Mouse (Mus musculus) heart, embryonic 10.5 days (tissue): ENCODE results near the gene Osbpl7. TPM values are rescaled to one million over a fixed set of nuclear protein-coding genes. Genes with fewer than 3 reads are reported as not detected.
A peak's percentile ranks its signal among the peaks of the same experiment; 100 is the strongest.

Source experiments
- DNase-seq: peaks from one replicate; pipeline ENCODE4 v3.0.0-alpha.2; 2017; ENCODE audit warnings: low spot score
- H3K27ac ChIP-seq: fragments of 300-500 bp; sonication (generic); 2 replicates; pipeline ENCODE4 v1.5.1; 2016; ENCODE audit warnings: mild to moderate bottlenecking
- H3K27me3 ChIP-seq: fragments of 300-500 bp; sonication (generic); 2 replicates; pipeline ENCODE4 v1.6.1; 2016; ENCODE audit warnings: mild to moderate bottlenecking; ENCODE audit not compliant: poor library complexity, insufficient read depth, severe bottlenecking
- H3K36me3 ChIP-seq: fragments of 300-500 bp; sonication (generic); 2 replicates; pipeline ENCODE4 v1.6.1; 2016; ENCODE audit warnings: mild to moderate bottlenecking, moderate library complexity
- H3K4me1 ChIP-seq: fragments of 300-500 bp; sonication (generic); 2 replicates; pipeline ENCODE4 v1.6.1; 2016; ENCODE audit warnings: mild to moderate bottlenecking
- H3K4me3 ChIP-seq: fragments of 300-500 bp; sonication (generic); 2 replicates; pipeline ENCODE4 v1.5.1; 2016; ENCODE audit warnings: mild to moderate bottlenecking, moderate library complexity
- H3K9me3 ChIP-seq: fragments of 300-500 bp; sonication (generic); 2 replicates; pipeline ENCODE4 v1.6.1; 2016; ENCODE audit warnings: mild to moderate bottlenecking, moderate library complexity
- WGBS: fragments of 180-500 bp; shearing (Covaris S2); methylation state at CpG from one replicate; pipeline ENCODE4 v1.1.7; 2016; 5-methylcytosine and 5-hydroxymethylcytosine counted together
- microRNA-seq: library from miRNA; unstranded; fragments of <30 nt; microRNA quantifications from one replicate; pipeline ENCODE4, GENCODE M21; 2017
- polyA plus RNA-seq: library from polyadenylated mRNA; unstranded; fragments of >200 nt; fragmentation: Nextera tagmentation; extraction: Ambion mirVana; gene quantifications from 2 replicates; pipeline ENCODE4 v1.2.1, GENCODE M21; 2016

Gene Osbpl7
- polyA plus RNA-seq, 1 experiment from 2014 or later, result 9.4 TPM

- no peaks in the 10 kb centered on the region for H3K9me3 ChIP-seq
- 90% methylated on average over 9 of the region's 9 CpGs for WGBS
- no peak overlapping the region for H3K27ac ChIP-seq
- no peaks in the 10 kb centered on the region for H3K36me3 ChIP-seq
- peaks cover 36% of the 10 kb centered on the region for H3K27me3 ChIP-seq
- DNase-seq, result no peak
- H3K4me1 ChIP-seq, result peaks cover 3% of the 10 kb centered on the region; the same call in 1 of the 2 replicates
- no peak overlapping the region for H3K4me3 ChIP-seq
These were observed 53.7 kb downstream of the Osbpl7 start for GRCm38 (mm10) chr11:97104091-97104483.

GRCm38 (mm10) chr11:97108976-97109375 lies 58.5 kb downstream of the Osbpl7 start:
- peaks cover 46% of the 10 kb centered on the region for H3K27me3 ChIP-seq
- WGBS, result 79% methylated on average over 16 of the region's 16 CpGs
- no peaks in the 10 kb centered on the region for H3K9me3 ChIP-seq

GRCm38 (mm10) chr11:97112519-97113125 lies 62.2 kb downstream of the Osbpl7 start:
- Histone ChIP-seq H3K27ac (no peak overlapping the region), H3K36me3 (no peaks in the 10 kb centered on the region), H3K4me3 (no peak overlapping the region), H3K4me1 (peaks cover 20% of the 10 kb centered on the region), H3K9me3 (no peaks in the 10 kb centered on the region), H3K27me3 (peaks cover 74% of the 10 kb centered on the region)
- no peak for DNase-seq
- WGBS, result 67% methylated on average over 9 of the region's 9 CpGs

More at GRCm38 (mm10) chr11:97108976-97109375, 58.5 kb downstream of the Osbpl7 start:
- H3K36me3 ChIP-seq, result no peaks in the 10 kb centered on the region
- H3K27ac ChIP-seq, result no peak overlapping the region
- H3K4me3 ChIP-seq, result no peak overlapping the region
- H3K4me1 ChIP-seq, result peaks cover 1% of the 10 kb centered on the region
- no peak for DNase-seq

- Histone ChIP-seq H3K27me3 (peaks cover 91% of the 10 kb centered on the region), H3K4me1 (peaks cover 26% of the 10 kb centered on the region), H3K4me3 (peak within 1 kb of the TSS; percentile 58), H3K36me3 (no peaks in the 10 kb centered on the region), H3K9me3 (no peaks in the 10 kb centered on the region), H3K27ac (0 out of 2 replicates have a peak within 1 kb of the TSS, but pooled peaks have one; percentile 16)
- no peak for DNase-seq
- WGBS, result under 1% methylated on average over 87 of the region's 87 CpGs
These were observed 64.5 kb downstream of the Osbpl7 start, which contains the start of gene Tbx21 for GRCm38 (mm10) chr11:97114671-97115601. Tbx21 (minus strand) TSS chr11:97115331.

- no peak for DNase-seq
- H3K4me3 ChIP-seq, result peak overlapping the region; percentile 58
- peaks cover 35% of the 10 kb centered on the region for H3K4me1 ChIP-seq
- peaks cover 94% of the 10 kb centered on the region for H3K27me3 ChIP-seq
- H3K9me3 ChIP-seq, result no peaks in the 10 kb centered on the region
- H3K36me3 ChIP-seq, result no peaks in the 10 kb centered on the region
- no peak overlapping the region for H3K27ac ChIP-seq
- WGBS, result 9% methylated on average over 11 of the region's 11 CpGs
These were observed 65.4 kb downstream of the Osbpl7 start for GRCm38 (mm10) chr11:97115797-97116196.

Small RNA genes lying within 50 kb of the gene (microRNA-seq; reads per million reads assigned to microRNA genes)
- gene Mir8103, result 1.8 reads per million

Other genes with a start within 250 kb of the Osbpl7 start
- 65.0 and 78.7 TPM in 2 replicates for gene Nfe2l1, start 220.7 kb upstream of the Osbpl7 start, polyA plus RNA-seq
- 86.6 and 90.1 TPM in 2 replicates for gene Copz2, start 200.8 kb upstream of the Osbpl7 start, polyA plus RNA-seq
- gene Cdk5rap3, start 134.1 kb upstream of the Osbpl7 start, polyA plus RNA-seq, result 68.3 and 84.3 TPM in 2 replicates
- 0.90 and 1.5 TPM in 2 replicates for gene Prr15l, start 122.5 kb upstream of the Osbpl7 start, polyA plus RNA-seq
- 69.3 and 72.6 TPM in 2 replicates for gene Pnpo, start 106.6 kb upstream of the Osbpl7 start, polyA plus RNA-seq
- 20.1 and 21.9 TPM in 2 replicates for gene Sp2, start 67.7 kb upstream of the Osbpl7 start, polyA plus RNA-seq
- 0.47 and 2.3 TPM in 2 replicates for gene Sp6, start 37.2 kb upstream of the Osbpl7 start, polyA plus RNA-seq
- gene Scrn2, start 20.7 kb upstream of the Osbpl7 start, polyA plus RNA-seq, result 21.3 and 30.0 TPM in 2 replicates
- gene Lrrc46, start 9.2 kb upstream of the Osbpl7 start, polyA plus RNA-seq, result 0.28 and 0.35 TPM in 2 replicates
- 82.7 and 93.1 TPM in 2 replicates for gene Mrpl10, start 9.1 kb upstream of the Osbpl7 start, polyA plus RNA-seq
- gene Tbx21, start 64.7 kb downstream of the Osbpl7 start, polyA plus RNA-seq, result 0.21 TPM in 1 of 2 replicates, not detected in the other
- 7.6 and 8.4 TPM in 2 replicates for gene Tbkbp1, start 100.9 kb downstream of the Osbpl7 start, polyA plus RNA-seq
- 50.6 and 72.2 TPM in 2 replicates for gene Kpnb1, start 137.3 kb downstream of the Osbpl7 start, polyA plus RNA-seq
- gene Npepps, start 230.0 kb downstream of the Osbpl7 start, polyA plus RNA-seq, result 83.9 and 90.7 TPM in 2 replicates